Mouse (Mus musculus): ENCODE measurements at regions not wholly inside any gene's neighbourhood (a gene's known extent, or its start where the extent isn't known, plus 50 kb on each side); places are given as distances from the start of the nearest gene placed in this dataset.

DNA sequence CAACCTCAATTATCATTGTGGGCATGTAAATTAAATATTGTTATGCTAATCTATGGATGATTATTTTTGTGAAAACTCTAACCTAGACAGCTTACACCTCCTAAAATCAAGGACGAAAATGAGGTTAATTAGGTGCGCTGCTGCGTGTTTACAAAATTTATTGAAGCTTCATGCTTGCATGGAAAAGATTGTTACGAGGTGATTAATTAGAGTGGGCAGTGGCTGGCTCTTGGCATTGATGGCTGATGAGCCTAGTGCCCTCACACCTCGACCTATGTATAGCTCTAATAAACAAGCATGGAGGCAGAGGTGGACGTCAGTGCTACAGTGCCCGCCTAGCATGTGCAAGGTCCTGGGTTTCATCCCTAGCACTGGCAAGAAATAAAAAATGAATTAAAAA, 51.6 kb upstream of the Sp4 start:
- DNase-seq (ENCODE audit: low spot score), result no peak
- H3K9ac ChIP-seq (ENCODE audit: low read length), result no peak overlapping the region
- H3K4me3 ChIP-seq (ENCODE audit: low read depth, low read length), result no peak overlapping the region
- H3K9me3 ChIP-seq (ENCODE audit: control insufficient read depth, low read length), result no peaks in the 10 kb centered on the region
- no peak overlapping the region for H3K4me2 ChIP-seq (ENCODE audit: low read depth, low read length, severe bottlenecking)
- H3K27me3 ChIP-seq (ENCODE audit: control insufficient read depth, insufficient read depth, low read length), result no peaks in the 10 kb centered on the region
- H3K4me1 ChIP-seq (replicated peaks; ENCODE audit: control insufficient read depth, insufficient read depth, low read length), result no peaks in the 10 kb centered on the region
- 72% methylated on average over 7 of the region's 7 CpGs for WGBS
- 0 out of 2 replicates have a peak, but pooled peaks have one; percentile 36 for ATAC-seq (replicated peaks; ENCODE audit: low FRiP score)
- no peak overlapping the region for H3K27ac ChIP-seq (ENCODE audit: low read depth, low read length)
- H3K36me3 ChIP-seq (ENCODE audit: control insufficient read depth, insufficient read depth, low read length), result no peaks in the 10 kb centered on the region

DNA sequence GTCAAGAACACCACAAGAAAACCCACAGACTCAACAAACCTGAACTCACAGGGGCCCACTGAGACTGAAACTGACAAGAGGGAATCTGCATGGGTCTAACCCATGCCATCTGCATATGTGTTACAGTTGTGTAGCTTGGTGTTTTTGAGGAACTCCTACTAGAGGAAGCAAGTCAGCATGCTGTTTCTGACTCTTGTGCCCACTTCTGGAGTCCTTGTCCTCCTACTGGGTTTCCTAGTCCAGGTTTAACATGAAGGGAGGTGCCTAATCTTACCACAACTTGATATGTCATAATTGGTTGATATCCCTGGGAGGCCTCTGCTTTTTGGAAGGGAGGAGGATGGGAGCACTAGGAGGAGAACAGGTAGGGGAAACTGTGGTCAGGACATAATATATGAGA, 50.2 kb upstream of the Sp4 start:
- H3K27me3 ChIP-seq (ENCODE audit: control insufficient read depth, insufficient read depth, low read length), result no peaks in the 10 kb centered on the region
- H3K36me3 ChIP-seq (ENCODE audit: control insufficient read depth, insufficient read depth, low read length), result no peaks in the 10 kb centered on the region
- H3K27ac ChIP-seq (ENCODE audit: low read depth, low read length), result no peak overlapping the region
- H3K9me3 ChIP-seq (ENCODE audit: control insufficient read depth, low read length), result no peaks in the 10 kb centered on the region
- ATAC-seq (replicated peaks; ENCODE audit: low FRiP score), result no peak
- H3K4me1 ChIP-seq (replicated peaks; ENCODE audit: control insufficient read depth, insufficient read depth, low read length), result no peaks in the 10 kb centered on the region
- H3K4me3 ChIP-seq (ENCODE audit: low read depth, low read length), result no peak overlapping the region
- no peak overlapping the region for H3K9ac ChIP-seq (ENCODE audit: low read length)
- DNase-seq (ENCODE audit: low spot score), result no peak
- H3K4me2 ChIP-seq (ENCODE audit: low read depth, low read length, severe bottlenecking), result no peak overlapping the region

Measured in forebrain, embryonic 11.5 days (tissue).